Mouse (Mus musculus) brain, embryonic 18.5 days (tissue): ENCODE measurements around the gene Olfr803.

Experiments used
- DNase-seq: peaks from one replicate; pipeline ENCODE4 v3.0.0-alpha.2; 2012; ENCODE audit warnings: low read depth, low spot score

Olfr803 gene

GRCm38 (mm10) chr10:129694186-129694585 lies at the start of gene Olfr803:
TSS of gene Olfr803 (minus strand) at chr10:129694286.
- no peak for DNase-seq

DNA sequence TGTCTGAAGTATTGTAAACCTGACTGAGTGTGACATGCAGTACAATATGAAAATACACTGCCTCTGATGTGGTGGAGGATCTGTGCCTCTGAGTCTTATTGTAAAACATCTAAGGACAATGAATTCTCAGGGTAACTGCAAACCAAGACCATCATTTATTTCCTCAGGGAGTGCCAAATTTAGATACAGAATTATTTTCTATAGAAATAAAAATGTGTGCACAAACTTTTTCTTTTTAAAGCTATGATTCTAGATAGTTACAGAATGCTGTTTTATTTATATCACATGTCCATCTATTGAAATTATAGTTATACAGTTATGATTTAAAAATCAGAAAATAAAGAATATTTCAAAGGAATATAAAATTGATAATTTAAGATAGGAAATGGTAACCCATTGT lies 47.7 kb upstream of the Olfr803 start, which contains the start of gene Olfr806:
Gene Olfr806, minus strand, starts transcription at position 101 of the 400 bp plus-strand sequence.
- DNase-seq: no peak

DNA sequence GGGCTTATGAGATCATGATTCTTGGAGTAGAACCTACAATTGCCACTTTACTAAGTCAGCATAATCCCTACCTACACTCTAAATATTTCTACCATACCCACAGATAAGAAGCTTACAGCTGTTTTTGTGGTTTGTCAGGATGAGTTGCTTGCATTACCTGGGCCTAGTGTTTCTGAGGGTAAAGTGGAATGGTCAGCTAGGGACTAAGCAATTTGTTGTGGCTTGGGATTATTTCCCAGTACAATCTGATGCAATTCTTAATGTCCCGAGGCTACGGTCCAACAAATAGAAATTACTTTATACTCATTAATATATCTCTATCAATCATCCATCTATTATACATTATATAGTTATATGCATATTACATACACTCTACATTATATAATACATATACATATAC lies 35.2 kb upstream of the Olfr803 start, which contains the start of gene Olfr805:
Gene Olfr805, minus strand, starts transcription at position 101 of the 400 bp plus-strand sequence.
- no peak for DNase-seq

DNA sequence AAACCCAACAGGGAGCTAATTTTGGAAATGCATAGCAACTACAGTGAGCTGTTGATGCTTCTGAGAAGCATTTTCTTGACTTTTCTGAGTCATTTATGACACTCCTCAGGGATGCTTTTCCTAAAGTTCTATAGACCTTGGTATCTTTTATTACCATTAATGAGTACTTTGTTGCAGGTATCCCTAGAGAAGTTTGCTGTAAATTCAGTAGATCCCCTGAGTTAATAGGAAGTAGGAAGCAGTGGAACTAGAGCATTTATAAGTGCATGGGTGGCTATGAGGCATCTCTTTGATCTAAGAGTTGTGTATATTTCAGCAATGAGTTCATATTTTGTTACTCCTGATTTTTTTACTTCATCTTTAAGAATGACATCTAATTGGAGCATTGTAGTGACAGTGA lies 8.8 kb upstream of the Olfr803 start, which contains the start of gene Olfr804:
Gene Olfr804, plus strand, starts transcription at position 301 of the 400 bp plus-strand sequence.
- DNase-seq: no peak

DNA sequence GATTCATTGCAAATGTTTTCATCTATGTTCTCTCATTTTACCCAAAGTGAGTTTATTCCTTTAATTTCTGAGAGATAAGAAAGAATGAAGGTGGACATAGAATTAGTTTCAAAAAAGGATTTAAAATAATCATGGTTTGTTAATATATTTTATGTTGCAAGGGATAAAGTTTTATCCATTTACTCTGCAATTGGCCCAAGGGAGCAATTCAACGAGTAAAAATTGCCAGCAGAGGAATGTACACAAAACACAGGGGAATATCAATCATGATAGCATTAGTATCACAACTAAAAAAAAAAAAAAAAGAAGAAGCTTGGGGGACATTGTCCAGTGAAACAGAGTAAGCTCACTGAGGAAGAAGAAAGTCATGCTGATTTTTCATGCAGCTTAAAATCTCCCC lies 6.0 kb downstream of the Olfr803 start, which contains the start of gene Olfr802:
Gene Olfr802, minus strand, starts transcription at position 101 of the 400 bp plus-strand sequence.
- DNase-seq: no peak

DNA sequence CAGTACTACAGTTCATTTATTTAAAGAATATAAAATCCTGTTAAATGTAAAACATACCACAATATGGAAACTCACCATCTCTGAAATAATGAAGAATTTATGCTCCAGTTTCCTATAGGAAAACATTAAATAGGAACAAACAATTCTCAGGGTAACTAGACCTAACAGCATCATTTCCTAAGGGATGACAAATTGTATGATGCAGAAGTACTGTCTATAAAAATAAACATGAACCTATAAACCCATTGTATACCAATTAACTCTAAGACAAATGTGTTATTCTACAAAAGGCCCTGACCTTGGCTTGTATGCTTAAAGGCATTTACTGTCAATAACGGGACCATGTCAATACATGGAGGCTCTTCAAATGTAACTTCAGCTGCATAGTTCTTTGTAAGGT lies 20.3 kb downstream of the Olfr803 start, which contains the start of gene Olfr801:
Gene Olfr801, minus strand, starts transcription at position 101 of the 400 bp plus-strand sequence.
- no peak for DNase-seq

DNA sequence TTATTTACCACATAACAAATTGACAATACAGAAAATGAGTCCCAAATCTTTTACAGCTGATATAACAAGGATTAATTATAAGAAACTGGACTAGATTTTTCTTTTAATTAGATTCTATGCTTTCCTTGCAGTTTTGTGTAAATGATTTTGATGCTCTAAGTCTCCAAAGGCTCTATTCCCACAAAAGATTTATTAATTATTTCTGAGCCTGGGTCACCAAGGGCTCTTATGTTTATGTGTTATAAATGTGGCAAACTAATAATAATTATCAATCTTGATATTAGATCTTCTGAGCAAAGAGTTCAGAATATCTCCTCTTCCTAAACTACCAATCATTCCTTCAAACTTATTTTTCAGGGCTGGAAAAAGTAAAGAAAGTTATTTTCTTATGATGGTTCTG lies 36.7 kb downstream of the Olfr803 start, which contains the start of gene Olfr800:
Gene Olfr800, plus strand, starts transcription at position 301 of the 400 bp plus-strand sequence.
- DNase-seq: no peak

DNA sequence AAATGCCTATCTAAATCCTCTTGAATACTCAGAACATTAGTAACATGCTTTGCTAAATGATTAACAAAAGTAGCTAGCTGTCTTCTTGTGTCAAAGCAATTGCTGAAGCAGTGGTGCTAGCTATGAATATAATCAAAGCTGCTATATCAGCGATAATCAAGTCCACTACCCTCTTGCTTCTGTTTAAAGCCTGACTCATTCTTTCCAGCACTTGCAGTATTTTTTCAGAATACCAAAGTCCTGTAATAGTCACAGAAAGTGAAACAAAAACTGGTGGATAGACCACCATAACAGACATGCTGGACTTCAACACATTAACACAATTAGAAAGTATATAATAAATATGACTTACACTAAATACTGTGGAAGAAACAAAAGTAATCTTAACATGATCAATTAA lies 42.3 kb downstream of the Olfr803 start:
- DNase-seq: no peak
